Mouse (Mus musculus) lung, embryonic 14.5 days (tissue): ENCODE measurements at regions not wholly inside any gene's neighbourhood (a gene's known extent, or its start where the extent isn't known, plus 50 kb on each side); places are given as distances from the start of the nearest gene placed in this dataset.

Source experiments
- ATAC-seq: fragments of 200-750 bp; cut with Nextera tagmentation; 2 replicates; pipeline ENCODE4 v1.8.0; 2017; ENCODE audit warnings: mild to moderate bottlenecking, moderate TSS enrichment, moderate library complexity; ENCODE audit not compliant: insufficient read depth
- DNase-seq: peaks from one replicate; pipeline ENCODE4 v3.0.0-alpha.2; 2015
- H3K27ac ChIP-seq: fragments of 300-500 bp; sonication (generic); 2 replicates; pipeline ENCODE4 v1.5.1; 2014; ENCODE audit warnings: low read depth, mild to moderate bottlenecking, moderate library complexity
- H3K27me3 ChIP-seq: fragments of 300-500 bp; sonication (generic); 2 replicates; pipeline ENCODE4 v1.6.1; 2014; ENCODE audit warnings: low read length, control low read depth; ENCODE audit not compliant: insufficient read depth
- H3K36me3 ChIP-seq: fragments of 300-500 bp; sonication (generic); 2 replicates; pipeline ENCODE4 v1.6.1; 2014; ENCODE audit warnings: control low read depth; ENCODE audit not compliant: insufficient read depth
- H3K4me1 ChIP-seq: fragments of 300-500 bp; sonication (generic); 2 replicates; pipeline ENCODE4 v1.6.1; 2014; ENCODE audit warnings: antibody characterized with exemption, control low read depth; ENCODE audit not compliant: insufficient read depth
- H3K4me2 ChIP-seq: fragments of 300-500 bp; sonication (generic); 2 replicates; pipeline ENCODE4 v1.6.1; 2014; ENCODE audit warnings: mild to moderate bottlenecking
- H3K4me3 ChIP-seq: fragments of 300-500 bp; sonication (generic); 2 replicates; pipeline ENCODE4 v1.5.1; 2014; ENCODE audit warnings: low read depth, low read length
- H3K9ac ChIP-seq: fragments of 300-500 bp; sonication (generic); 2 replicates; pipeline ENCODE4 v1.6.1; 2014
- H3K9me3 ChIP-seq: fragments of 300-500 bp; sonication (generic); 2 replicates; pipeline ENCODE4 v1.6.1; 2016; ENCODE audit warnings: low read depth, low read length, control low read depth
- CTCF ChIP-seq: IDR thresholded peaks from 2 replicates; pipeline ENCODE4 v1.5.1; 2016; ENCODE audit warnings: antibody characterized with exemption, low read depth
- WGBS: fragments of 180-500 bp; shearing (Covaris S2); extraction: QIAGEN DNeasy Blood & Tissue Kit; methylation state at CpG from one replicate; pipeline ENCODE4 v1.1.7; 2014; 5-methylcytosine and 5-hydroxymethylcytosine counted together

GRCm38 (mm10) chr5:45270679-45271078 lies 179.4 kb downstream of the Qdpr start:
- ATAC-seq (no peak), DNase-seq (no peak)
- Histone ChIP-seq H3K4me2 (no peak overlapping the region), H3K36me3 (no peaks in the 10 kb centered on the region), H3K27me3 (no peaks in the 10 kb centered on the region), H3K9me3 (no peaks in the 10 kb centered on the region), H3K9ac (no peak overlapping the region), H3K27ac (no peak overlapping the region), H3K4me1 (no peaks in the 10 kb centered on the region), H3K4me3 (no peak overlapping the region)
- TF ChIP-seq CTCF, result no peak
- 67% methylated on average over 3 of the region's 3 CpGs for WGBS

- WGBS, result 75% methylated on average over 5 of the region's 5 CpGs
- DNase-seq (no peak), ATAC-seq (no peak)
- Histone ChIP-seq H3K4me3 (no peak overlapping the region), H3K36me3 (no peaks in the 10 kb centered on the region), H3K27ac (no peak overlapping the region), H3K9ac (no peak overlapping the region), H3K9me3 (no peaks in the 10 kb centered on the region), H3K4me1 (no peaks in the 10 kb centered on the region), H3K4me2 (no peak overlapping the region), H3K27me3 (no peaks in the 10 kb centered on the region)
- TF ChIP-seq CTCF, result no peak
Observed at GRCm38 (mm10) chr5:45269391-45269790, 180.6 kb downstream of the Qdpr start.

GRCm38 (mm10) chr5:45266914-45267313 lies 183.1 kb downstream of the Qdpr start:
- H3K4me1 ChIP-seq, result no peaks in the 10 kb centered on the region

GRCm38 (mm10) chr5:45258486-45258885 lies 191.6 kb downstream of the Qdpr start:
- Histone ChIP-seq H3K4me2 (no peak overlapping the region), H3K4me1 (peaks cover 5% of the 10 kb centered on the region; the same call in 1 of the 2 replicates), H3K27me3 (no peaks in the 10 kb centered on the region), H3K27ac (no peak overlapping the region), H3K4me3 (no peak overlapping the region), H3K9ac (no peak overlapping the region), H3K9me3 (no peaks in the 10 kb centered on the region), H3K36me3 (no peaks in the 10 kb centered on the region)
- no peak for ATAC-seq
- WGBS, result 94% methylated on average over 1 of the region's 1 CpGs
- no peak for DNase-seq
- TF ChIP-seq CTCF, result no peak

More at GRCm38 (mm10) chr5:45266914-45267313, 183.1 kb downstream of the Qdpr start:
- DNase-seq (no peak), ATAC-seq (no peak)
- Histone ChIP-seq H3K27me3 (no peaks in the 10 kb centered on the region), H3K9me3 (no peaks in the 10 kb centered on the region), H3K9ac (no peak overlapping the region), H3K4me2 (no peak overlapping the region), H3K27ac (no peak overlapping the region), H3K36me3 (no peaks in the 10 kb centered on the region), H3K4me3 (no peak overlapping the region)
- 38% methylated on average over 5 of the region's 5 CpGs for WGBS
- TF ChIP-seq CTCF, result no peak

- no peak for DNase-seq
- no peak for TF ChIP-seq CTCF
- no peak for ATAC-seq
- H3K9ac ChIP-seq, result no peak overlapping the region
- H3K27ac ChIP-seq, result no peak overlapping the region
- H3K27me3 ChIP-seq, result no peaks in the 10 kb centered on the region
- H3K4me3 ChIP-seq, result no peak overlapping the region
- no peaks in the 10 kb centered on the region for H3K36me3 ChIP-seq
- no peaks in the 10 kb centered on the region for H3K9me3 ChIP-seq
- peaks cover 5% of the 10 kb centered on the region; the same call in 1 of the 2 replicates for H3K4me1 ChIP-seq
- H3K4me2 ChIP-seq, result no peak overlapping the region
- WGBS, result 23% methylated on average over 9 of the region's 9 CpGs
Observed at GRCm38 (mm10) chr5:45256256-45256999, 193.6 kb downstream of the Qdpr start.

GRCm38 (mm10) chr5:45231856-45232255 lies 218.2 kb downstream of the Qdpr start:
- DNase-seq (no peak), ATAC-seq (no peak)
- WGBS, result 47% methylated on average over 4 of the region's 4 CpGs
- Histone ChIP-seq H3K4me3 (no peak overlapping the region), H3K27me3 (no peaks in the 10 kb centered on the region), H3K9me3 (no peaks in the 10 kb centered on the region), H3K36me3 (no peaks in the 10 kb centered on the region), H3K9ac (no peak overlapping the region), H3K27ac (no peak overlapping the region), H3K4me2 (no peak overlapping the region), H3K4me1 (no peaks in the 10 kb centered on the region)
- no peak for TF ChIP-seq CTCF

- no peaks in the 10 kb centered on the region for H3K9me3 ChIP-seq
- H3K27ac ChIP-seq, result no peak overlapping the region
- no peak for DNase-seq
- no peak overlapping the region for H3K4me2 ChIP-seq
- WGBS, result 46% methylated on average over 1 of the region's 1 CpGs
- TF ChIP-seq CTCF, result no peak
- H3K9ac ChIP-seq, result no peak overlapping the region
- H3K27me3 ChIP-seq, result no peaks in the 10 kb centered on the region
- no peaks in the 10 kb centered on the region for H3K4me1 ChIP-seq
- ATAC-seq, result no peak
- H3K4me3 ChIP-seq, result no peak overlapping the region
- H3K36me3 ChIP-seq, result no peaks in the 10 kb centered on the region
Observed at GRCm38 (mm10) chr5:45230097-45230496, 219.9 kb downstream of the Qdpr start.
